Mouse (Mus musculus): ENCODE data around the gene Ripply3. TPM values are rescaled to one million over a fixed set of nuclear protein-coding genes. Genes with fewer than 3 reads are reported as not detected.

Ripply3 gene
- polyA plus RNA-seq (2017; shearing (Covaris generic)): 0.54 TPM

GRCm38 (mm10) chr16:94327781-94328711 is at the start of gene Ripply3:
Gene Ripply3 (plus strand): TSS chr16:94328420.

DNA sequence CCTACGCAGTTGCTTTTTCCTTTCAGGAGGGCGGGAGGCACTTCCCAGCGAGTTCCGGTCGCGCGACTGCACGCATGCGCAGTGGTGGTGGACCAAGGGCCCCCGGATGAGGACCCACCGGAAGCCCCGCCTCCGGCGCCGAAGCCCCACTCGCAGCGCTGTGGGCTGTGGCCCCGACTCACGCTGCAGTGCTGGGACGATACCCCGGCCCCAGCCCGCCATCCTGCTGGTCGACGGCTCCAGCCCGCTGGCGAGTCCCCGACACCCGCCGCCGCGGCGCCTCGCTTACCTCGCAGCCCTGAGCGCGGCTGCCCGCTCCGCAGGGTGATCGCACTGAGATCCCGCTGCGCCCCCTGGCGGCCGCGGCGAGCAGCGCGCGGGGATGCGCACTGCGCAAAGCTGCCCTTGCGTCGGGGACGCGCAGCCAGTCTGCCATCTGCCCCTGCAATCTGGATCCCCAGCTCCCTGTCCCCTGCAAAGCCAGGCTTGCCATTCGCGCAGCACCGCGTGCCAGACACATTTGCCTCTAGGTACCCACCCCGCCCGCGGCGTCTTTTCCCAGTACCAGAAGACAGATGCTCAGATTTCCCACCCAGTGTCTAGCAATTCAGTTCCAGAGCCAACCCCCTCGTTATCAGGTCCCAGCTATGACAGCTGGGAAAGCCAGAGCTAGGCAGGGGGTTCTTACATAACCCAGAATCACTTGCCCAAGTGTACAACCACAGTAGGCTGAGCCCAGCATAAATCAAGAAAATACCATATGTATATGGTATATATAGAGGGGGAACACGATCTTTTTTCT is 14.8 kb upstream of the Ripply3 start, which contains the start of gene Hlcs:
Gene Hlcs (minus strand): TSS at position 343 of the 802 bp plus-strand sequence.

DNA sequence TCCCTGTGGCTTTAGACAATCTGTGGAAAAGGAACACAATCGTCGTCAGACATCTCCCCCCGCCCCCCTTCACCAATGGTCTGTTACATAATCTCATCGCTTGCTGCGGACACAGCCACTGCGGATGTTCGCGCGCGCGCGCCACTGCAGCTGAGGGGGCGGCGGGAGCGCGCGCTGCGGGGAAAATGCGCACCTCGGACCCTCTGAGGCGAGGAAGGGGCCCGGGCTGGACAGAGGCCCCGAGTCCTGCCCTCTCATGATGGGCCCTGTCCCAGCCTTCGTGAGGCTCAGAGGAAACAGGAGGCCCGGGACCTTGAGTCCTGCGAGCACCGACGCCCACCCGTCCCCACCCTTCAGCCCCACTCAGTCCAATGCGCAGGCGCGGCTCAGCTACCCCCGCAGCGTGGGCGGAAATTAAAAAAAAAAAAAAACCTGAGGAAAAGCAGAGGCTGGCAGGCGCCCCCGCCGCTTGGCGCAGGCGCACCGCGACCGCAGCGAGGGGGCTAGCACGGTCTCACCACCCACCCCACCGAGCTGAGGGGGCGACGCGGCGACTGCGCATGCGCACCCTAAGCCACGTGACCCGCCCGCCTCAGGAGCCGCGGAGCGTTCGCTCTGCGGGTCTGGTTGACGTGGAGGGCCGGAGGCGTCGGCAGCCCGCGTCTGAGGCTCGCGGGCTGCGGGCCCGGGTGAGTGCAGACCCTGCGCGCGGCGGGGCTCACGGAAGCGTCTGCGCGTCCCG is 42.1 kb downstream of the Ripply3 start, which contains the start of gene Ttc3:
Gene Ttc3 (plus strand): TSS at position 446 of the 742 bp plus-strand sequence.

DNA sequence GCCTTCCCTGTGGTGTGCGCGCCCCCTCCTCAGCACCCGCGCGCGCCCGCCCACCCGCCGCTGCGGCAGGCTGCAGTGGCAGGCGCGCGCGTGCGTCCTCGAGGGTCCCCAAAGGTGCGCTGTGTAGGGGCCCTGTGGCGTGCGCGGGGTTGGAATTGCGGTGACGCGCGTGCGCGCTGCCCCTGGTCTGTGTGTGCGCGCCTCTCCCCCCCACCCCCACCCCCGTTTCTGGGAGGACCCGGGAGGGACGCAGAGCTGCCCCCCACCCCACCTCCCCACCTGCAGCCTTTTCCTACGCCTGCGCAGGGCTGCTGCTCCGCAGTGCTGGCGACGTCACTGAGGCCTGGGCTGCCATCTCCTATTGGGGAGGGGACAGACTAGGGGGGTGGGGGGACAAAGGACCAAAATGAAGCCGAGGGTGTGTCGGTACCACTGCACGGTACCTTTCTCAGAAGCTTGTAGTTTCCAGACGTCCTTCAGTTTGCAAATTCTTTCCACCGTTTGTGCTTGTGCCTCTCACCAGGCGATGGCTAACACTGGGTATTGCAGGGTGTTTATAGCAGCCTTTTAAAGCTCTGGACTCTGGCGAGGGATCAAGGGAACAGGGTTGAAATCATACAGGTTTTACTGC is 43.2 kb downstream of the Ripply3 start, which contains the start of gene Pigp:
Gene Pigp (minus strand): TSS at position 542 of the 631 bp plus-strand sequence.

Other genes starting within 250 kb of the Ripply3 start
- gene Sim2, start 243.5 kb upstream of the Ripply3 start, polyA plus RNA-seq (2017; shearing (Covaris generic)): not detected
- 22.9 TPM for gene Hlcs, start 14.8 kb upstream of the Ripply3 start, polyA plus RNA-seq (2017; shearing (Covaris generic))
- gene Ttc3, start 42.2 kb downstream of the Ripply3 start, polyA plus RNA-seq (2017; shearing (Covaris generic)): 96.4 TPM
- gene Pigp, start 43.4 kb downstream of the Ripply3 start, polyA plus RNA-seq (2017; shearing (Covaris generic)): 123 TPM
- gene Vps26c, start 198.4 kb downstream of the Ripply3 start, polyA plus RNA-seq (2017; shearing (Covaris generic)): 83.2 TPM
- 43.1 TPM for gene Dyrk1a, start 241.6 kb downstream of the Ripply3 start, polyA plus RNA-seq (2017; shearing (Covaris generic))

All from CD4-positive, CD25-positive, alpha-beta regulatory T cell (primary cell).